Mouse (Mus musculus): ENCODE measurements around the gene Mmd2.

- no peak for TF ChIP-seq CTCF (IDR thresholded peaks at IDR 0.05; ENCODE audit: low read depth)
- no peak for TF ChIP-seq EP300 (IDR thresholded peaks at IDR 0.05; ENCODE audit: low read depth)
Measured at GRCm38 (mm10) chr5:142615638-142616037, 7.0 kb upstream of the Mmd2 start.

Measured in liver, embryonic 14.5 days (tissue).